Mouse (Mus musculus) midbrain, postnatal 0 days (tissue): ENCODE measurements around the gene Knstrn. TPM values are rescaled to one million over a fixed set of nuclear protein-coding genes. Genes with fewer than 3 reads are reported as not detected.

Experiments used
- ATAC-seq: fragments of 200-750 bp; cut with Nextera tagmentation; 2 replicates; pipeline ENCODE4 v1.8.0; 2017; ENCODE audit warnings: moderate number of reproducible peaks, mild to moderate bottlenecking, moderate TSS enrichment, moderate library complexity; ENCODE audit not compliant: low FRiP score
- DNase-seq: peaks from one replicate; pipeline ENCODE4 v3.0.0-alpha.2; 2015; ENCODE audit warnings: low spot score
- H3K27ac ChIP-seq: fragments of 300-500 bp; sonication (generic); 2 replicates; pipeline ENCODE4 v1.5.1; 2014; ENCODE audit warnings: low read depth, mild to moderate bottlenecking, low read length, mixed read lengths
- H3K27me3 ChIP-seq: fragments of 300-500 bp; sonication (generic); 2 replicates; pipeline ENCODE4 v1.6.1; 2014; ENCODE audit warnings: low read length, control low read depth, mixed read lengths; ENCODE audit not compliant: insufficient read depth
- H3K36me3 ChIP-seq: fragments of 300-500 bp; sonication (generic); 2 replicates; pipeline ENCODE4 v1.6.1; 2014; ENCODE audit warnings: low read length, control low read depth, mixed read lengths; ENCODE audit not compliant: insufficient read depth
- H3K4me1 ChIP-seq: fragments of 300-500 bp; sonication (generic); 2 replicates; pipeline ENCODE4 v1.6.1; 2014; ENCODE audit warnings: mild to moderate bottlenecking, control low read depth, antibody characterized with exemption, low read length, mixed read lengths; ENCODE audit not compliant: insufficient read depth
- H3K4me2 ChIP-seq: fragments of 300-500 bp; sonication (generic); 2 replicates; pipeline ENCODE4 v1.6.1; 2014; ENCODE audit warnings: low read depth, mild to moderate bottlenecking, low read length, mixed read lengths; ENCODE audit not compliant: poor library complexity, severe bottlenecking
- H3K4me3 ChIP-seq: fragments of 300-500 bp; sonication (generic); 2 replicates; pipeline ENCODE4 v1.5.1; 2014; ENCODE audit warnings: low read depth, mild to moderate bottlenecking, low read length, moderate library complexity
- H3K9ac ChIP-seq: fragments of 300-500 bp; sonication (generic); replicated peaks from 2 replicates; pipeline ENCODE4 v1.6.1; 2014; ENCODE audit warnings: mild to moderate bottlenecking, low read length, moderate library complexity, mixed read lengths; ENCODE audit not compliant: poor library complexity, severe bottlenecking
- H3K9me3 ChIP-seq: fragments of 300-500 bp; sonication (generic); 2 replicates; pipeline ENCODE4 v1.6.1; 2016; ENCODE audit warnings: low read length, control low read depth
- CTCF ChIP-seq: IDR thresholded peaks from 2 replicates; pipeline ENCODE4 v1.5.1; 2016; ENCODE audit warnings: antibody characterized with exemption, mild to moderate bottlenecking
- WGBS: fragments of 180-500 bp; shearing (Covaris S2); extraction: QIAGEN DNeasy Blood & Tissue Kit; methylation state at CpG from one replicate; pipeline ENCODE4 v1.1.7; 2014; 5-methylcytosine and 5-hydroxymethylcytosine counted together
- polyA plus RNA-seq: library from polyadenylated mRNA; unstranded; fragments of >200 nt; fragmentation: Nextera tagmentation; extraction: Ambion mirVana; gene quantifications from 2 replicates; pipeline ENCODE4 v1.2.1, GENCODE M21; 2015
- total RNA-seq: library from RNA; depleted of rRNA; stranded (reverse); fragments of >200 nt; gene quantifications from 2 replicates; pipeline ENCODE4 v1.2.3, GENCODE M21; 2014

The Knstrn gene
- total and polyA plus RNA-seq, 2 experiments from 2014 or later, result 4.5 to 6.6 TPM

GRCm38 (mm10) chr2:118897808-118898207 is 84.0 kb downstream of the Knstrn start:
- Histone ChIP-seq H3K9ac (no peak overlapping the region), H3K4me1 (peaks cover 11% of the 10 kb centered on the region; the same call in 1 of the 2 replicates), H3K36me3 (no peaks in the 10 kb centered on the region), H3K4me2 (no peak overlapping the region), H3K9me3 (no peaks in the 10 kb centered on the region), H3K27ac (no peak overlapping the region), H3K4me3 (no peak overlapping the region), H3K27me3 (peaks cover 56% of the 10 kb centered on the region)
- TF ChIP-seq CTCF, result no peak
- 3% methylated on average over 11 of the region's 11 CpGs for WGBS
- ATAC-seq (no peak), DNase-seq (no peak)

DNA sequence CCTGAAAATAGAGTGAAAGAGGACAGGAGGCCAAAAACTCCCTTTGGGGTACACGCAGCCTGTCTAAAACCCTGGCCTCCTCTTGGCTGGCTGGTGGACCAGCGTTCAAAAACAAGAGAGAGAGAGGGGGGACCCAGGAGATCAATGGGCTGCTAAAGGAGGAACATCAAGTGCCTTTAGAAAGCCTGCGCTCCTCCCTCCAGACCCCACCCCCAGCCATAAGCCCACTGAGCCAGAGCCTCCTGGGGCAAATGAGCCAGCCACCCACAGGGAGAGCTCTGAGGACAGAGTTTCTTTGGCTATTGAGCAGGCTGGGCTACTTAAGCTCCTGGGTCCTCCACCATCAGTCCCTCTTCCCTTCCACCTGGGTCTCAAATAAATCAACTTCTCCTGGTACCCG is 85.0 kb downstream of the Knstrn start:
- Histone ChIP-seq H3K9ac (no peak overlapping the region), H3K27ac (no peak overlapping the region), H3K4me2 (no peak overlapping the region), H3K9me3 (no peaks in the 10 kb centered on the region), H3K36me3 (no peaks in the 10 kb centered on the region), H3K4me3 (no peak overlapping the region), H3K4me1 (peaks cover 21% of the 10 kb centered on the region), H3K27me3 (peaks cover 56% of the 10 kb centered on the region)
- DNase-seq (no peak), ATAC-seq (no peak)
- 10% methylated on average over 4 of the region's 4 CpGs for WGBS
- TF ChIP-seq CTCF, result no peak

GRCm38 (mm10) chr2:118899306-118899705 is 85.5 kb downstream of the Knstrn start:
- peaks cover 22% of the 10 kb centered on the region for H3K4me1 ChIP-seq
- ATAC-seq (no peak), DNase-seq (no peak)
- H3K4me3 ChIP-seq, result no peak overlapping the region
- H3K9ac ChIP-seq, result no peak overlapping the region
- no peaks in the 10 kb centered on the region for H3K9me3 ChIP-seq
- H3K27ac ChIP-seq, result no peak overlapping the region
- WGBS, result 9% methylated on average over 7 of the region's 7 CpGs
- H3K4me2 ChIP-seq, result no peak overlapping the region
- H3K27me3 ChIP-seq, result peaks cover 56% of the 10 kb centered on the region
- no peaks in the 10 kb centered on the region for H3K36me3 ChIP-seq
- no peak for TF ChIP-seq CTCF

DNA sequence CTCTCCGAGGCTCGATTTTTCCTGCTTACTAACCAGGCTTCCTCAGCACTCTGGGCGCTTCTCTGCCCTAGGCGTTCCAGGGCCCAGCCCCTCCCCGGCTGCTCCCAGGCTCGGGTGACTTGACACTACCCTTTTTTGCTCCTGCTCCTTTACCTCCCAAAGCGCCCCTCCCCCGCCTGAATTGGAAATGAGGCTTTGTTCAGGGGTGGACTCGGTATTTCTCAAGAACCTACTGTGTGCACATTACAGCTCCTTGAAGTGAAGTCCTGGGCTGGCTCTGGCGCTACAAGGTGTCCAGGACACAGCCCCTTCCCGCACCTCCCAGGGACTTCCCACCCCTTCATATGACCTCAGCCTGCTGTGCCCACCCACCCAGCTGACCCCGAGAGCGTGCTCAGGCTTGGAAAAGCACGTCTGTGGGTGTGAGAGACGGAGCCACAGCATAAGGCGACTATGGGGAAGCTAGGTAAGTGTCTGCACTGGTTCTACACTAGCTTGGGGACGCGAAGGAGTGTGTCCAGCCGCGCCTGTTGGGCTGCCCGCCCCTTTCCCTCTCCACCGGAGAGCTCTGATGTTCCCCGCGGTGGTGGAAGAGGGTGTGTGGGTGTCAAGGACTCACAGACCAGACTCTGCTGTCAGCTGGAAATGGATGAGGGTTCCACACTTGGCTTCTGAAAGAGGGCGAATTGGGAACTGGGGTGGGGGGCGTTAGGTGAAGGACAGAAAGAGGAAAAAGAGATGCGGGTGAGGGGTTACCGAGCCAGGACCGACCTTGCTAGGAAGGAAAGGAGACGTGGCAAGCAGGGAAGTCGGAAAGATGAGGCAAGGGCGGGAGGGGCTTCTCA is 86.4 kb downstream of the Knstrn start, which contains the start of gene Bahd1:
Gene Bahd1 (plus strand): TSS at position 397 of the 845 bp plus-strand sequence.
- ATAC-seq (no peak), DNase-seq (no peak)
- Histone ChIP-seq H3K4me2 (peak within 1 kb of the TSS; percentile 95), H3K4me3 (peak within 1 kb of the TSS; percentile 92), H3K36me3 (no peaks in the 10 kb centered on the region), H3K4me1 (peaks cover 30% of the 10 kb centered on the region), H3K9ac (peak within 1 kb of the TSS; percentile 92), H3K27ac (no peak within 1 kb of the TSS), H3K9me3 (no peaks in the 10 kb centered on the region), H3K27me3 (peaks cover 48% of the 10 kb centered on the region)
- no peak for TF ChIP-seq CTCF
- WGBS, result under 1% methylated on average over 32 of the region's 32 CpGs

- Histone ChIP-seq H3K9me3 (no peaks in the 10 kb centered on the region), H3K4me2 (peak overlapping the region; percentile 95), H3K4me3 (peak overlapping the region; percentile 92), H3K27me3 (peaks cover 43% of the 10 kb centered on the region), H3K36me3 (no peaks in the 10 kb centered on the region), H3K4me1 (peaks cover 31% of the 10 kb centered on the region), H3K9ac (peak overlapping the region; percentile 48), H3K27ac (no peak overlapping the region)
- ATAC-seq (peak; percentile 6), DNase-seq (no peak)
- WGBS, result 0% methylated on average over 11 of the region's 11 CpGs
- no peak for TF ChIP-seq CTCF
These were observed 87.0 kb downstream of the Knstrn start for GRCm38 (mm10) chr2:118900826-118901140.
